Mouse (Mus musculus): ENCODE data around the gene Ebp.

Ebp gene

DNA sequence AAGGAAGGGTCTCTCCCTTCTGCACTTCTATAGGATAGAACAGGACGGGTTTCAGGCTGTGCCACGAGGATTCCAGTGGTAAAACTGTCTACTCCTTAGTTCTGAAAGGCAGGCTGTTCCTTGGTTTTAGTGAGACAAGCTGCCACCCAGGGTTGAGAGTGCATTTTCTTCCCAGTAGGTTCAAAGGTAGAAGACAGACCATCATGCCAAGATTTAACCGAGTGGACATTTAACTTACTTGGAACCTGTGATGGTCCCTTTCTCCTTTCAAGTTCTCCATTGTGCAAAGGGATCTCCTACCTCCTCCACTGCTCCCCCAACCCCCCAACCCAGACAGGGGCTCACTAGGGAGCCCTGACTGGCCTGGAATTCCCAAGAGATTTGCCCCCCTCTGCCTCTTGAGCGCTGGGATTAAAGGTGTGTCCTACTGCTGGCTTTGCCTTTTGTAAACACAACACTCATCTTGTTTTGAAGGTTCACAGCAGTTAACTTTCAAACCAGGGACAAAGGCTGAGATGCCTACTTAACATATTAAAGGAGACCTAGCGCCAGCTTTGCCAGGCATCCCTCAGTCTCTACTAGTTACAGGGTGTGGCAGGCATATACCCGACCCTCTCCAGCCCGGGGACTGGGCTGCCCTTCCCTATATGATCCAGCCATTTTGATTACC is 10.3 kb downstream of the Ebp start:
- no peak for DNase-seq

DNA sequence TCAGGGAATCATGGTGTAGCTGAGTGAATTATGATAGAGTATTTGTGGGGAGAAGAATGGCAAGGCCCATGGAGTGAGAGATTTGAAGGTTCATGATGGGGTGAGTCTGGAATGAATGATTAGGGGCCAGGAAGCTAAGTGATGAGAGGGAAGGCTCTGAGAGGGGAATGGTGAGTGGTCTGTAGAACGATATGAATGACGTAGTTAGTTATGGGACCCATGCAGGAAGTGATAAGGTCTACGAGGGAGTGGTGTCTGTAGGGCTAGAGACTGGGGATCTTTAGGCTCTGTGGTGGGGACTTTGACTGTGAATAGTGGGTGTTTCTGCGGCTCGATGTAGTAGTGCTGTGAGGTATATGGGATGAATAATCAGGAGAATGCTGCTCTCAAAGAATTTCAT is 13.7 kb downstream of the Ebp start:
- DNase-seq = no peak

DNA sequence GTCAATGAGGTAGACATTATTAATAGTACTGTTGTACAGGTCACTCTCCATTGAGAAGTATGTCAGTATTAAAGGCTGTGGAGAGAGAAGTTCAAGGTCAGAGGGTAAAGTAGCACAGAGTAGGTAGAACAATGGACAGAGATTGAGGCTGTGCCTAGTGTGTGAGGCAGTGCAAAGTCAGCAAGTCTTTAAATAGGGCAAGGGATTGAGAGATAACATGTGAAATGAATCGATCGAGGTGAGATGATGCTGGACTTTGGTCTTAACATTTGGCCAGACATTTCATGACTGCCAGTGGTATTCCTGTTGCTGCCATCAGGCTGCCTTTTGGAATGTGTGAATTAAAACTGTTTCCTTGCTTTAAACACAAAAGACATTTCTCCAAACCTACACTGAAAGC is 14.4 kb downstream of the Ebp start:
- no peak for DNase-seq

DNA sequence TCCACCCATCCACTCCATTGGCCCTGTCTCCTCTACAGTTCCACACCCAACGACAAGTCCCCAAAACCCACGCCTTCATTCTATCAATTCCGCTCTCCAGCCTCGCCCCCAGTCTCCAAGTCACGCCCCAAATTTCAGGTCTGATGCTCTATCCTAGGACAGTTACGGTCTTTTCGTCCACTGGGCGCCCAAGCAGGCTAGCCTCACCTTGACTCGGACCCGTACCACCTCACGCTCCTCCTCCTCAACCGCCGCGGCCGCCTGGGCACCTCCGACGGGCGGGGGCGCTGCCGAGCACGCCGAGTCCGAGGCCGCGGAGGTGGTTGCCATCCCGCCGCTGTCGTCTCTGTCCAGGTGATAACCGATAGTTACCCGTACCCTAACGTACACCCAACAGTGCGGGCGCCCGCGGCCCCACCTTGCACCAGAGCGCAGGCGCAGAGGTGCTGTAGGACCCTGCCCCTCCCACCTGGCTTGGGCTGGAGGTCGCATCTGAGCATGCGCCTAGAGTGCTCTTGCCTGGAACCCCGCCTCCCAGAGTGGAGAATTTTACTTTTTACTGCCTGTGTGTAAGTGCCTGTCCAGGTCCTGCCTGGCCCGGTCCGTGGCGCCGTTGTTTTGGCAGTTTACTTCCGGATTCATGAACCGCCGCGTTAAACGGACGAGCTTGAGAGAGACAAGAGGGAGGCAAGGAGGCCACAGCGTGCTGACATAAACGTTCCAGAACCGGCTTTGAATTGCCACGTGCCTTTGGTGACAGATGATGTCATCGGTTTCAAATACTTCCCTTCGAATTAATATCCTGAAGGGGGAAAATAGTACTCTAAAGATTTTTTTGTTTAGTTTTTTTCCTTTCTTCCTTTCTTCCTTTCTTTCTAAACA is 17.6 kb downstream of the Ebp start, which contains the start of gene Tbc1d25:
Gene Tbc1d25, minus strand, starts transcription at position 678 of the 882 bp plus-strand sequence.
- peak; percentile 88 for DNase-seq

DNA sequence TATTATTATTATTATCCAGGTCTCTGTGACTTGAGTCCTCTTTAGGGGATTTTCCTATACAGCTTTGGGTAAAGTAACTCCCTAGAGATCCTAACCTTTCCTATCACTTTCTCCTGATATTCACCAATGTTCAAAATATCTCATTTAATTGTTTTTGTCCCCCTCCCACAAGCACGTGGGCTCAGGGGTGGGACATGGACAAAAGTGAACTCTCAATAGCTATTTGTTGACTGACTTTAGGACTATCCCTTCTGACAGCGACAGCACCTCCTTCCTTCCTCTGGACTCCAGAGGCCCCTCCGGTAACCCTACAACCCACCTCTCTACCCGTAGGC is 18.2 kb downstream of the Ebp start:
- DNase-seq = no peak

DNA sequence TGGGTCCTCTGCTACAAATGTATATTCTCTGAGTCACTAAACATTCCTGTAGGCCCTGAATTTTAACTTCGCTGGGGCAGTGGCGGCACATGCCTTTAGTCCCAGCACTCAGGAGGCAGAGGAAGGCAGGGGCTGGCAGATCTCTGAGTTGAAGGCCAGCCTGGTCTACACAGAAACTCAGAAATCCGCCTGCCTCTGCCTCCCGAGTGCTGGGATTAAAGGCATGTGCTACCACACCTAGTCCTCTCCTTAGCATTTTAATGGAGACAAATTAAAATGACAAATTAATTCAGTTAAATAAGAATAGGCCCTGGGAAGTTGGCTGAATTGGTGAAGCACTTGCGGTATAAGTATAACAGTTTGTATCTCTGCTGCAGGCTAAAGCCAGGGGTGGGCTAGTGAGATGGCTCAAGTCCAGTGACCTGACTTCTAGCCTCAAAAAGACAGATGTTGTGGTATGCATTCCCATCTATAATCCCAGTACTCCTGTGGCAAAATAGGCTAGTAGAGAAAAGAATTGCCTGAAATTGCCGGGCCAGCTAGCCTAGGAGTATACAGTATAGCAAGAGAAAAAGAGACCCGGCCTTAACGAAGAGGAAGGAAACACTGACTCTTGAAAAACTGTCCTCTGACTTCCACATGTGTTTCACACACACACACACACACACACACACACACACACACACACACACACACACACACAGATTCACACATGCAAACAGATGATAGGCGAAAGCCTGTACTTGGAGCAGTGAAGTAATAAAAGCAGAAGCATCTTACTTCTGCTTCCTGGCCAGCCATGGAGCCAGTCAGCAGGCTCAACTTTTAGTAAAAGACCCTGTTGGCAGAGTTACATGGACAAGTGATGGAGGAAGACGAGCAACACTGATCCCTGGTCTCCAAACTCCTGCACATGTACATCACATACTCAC is 25.3 kb downstream of the Ebp start:
- DNase-seq = no peak

DNA sequence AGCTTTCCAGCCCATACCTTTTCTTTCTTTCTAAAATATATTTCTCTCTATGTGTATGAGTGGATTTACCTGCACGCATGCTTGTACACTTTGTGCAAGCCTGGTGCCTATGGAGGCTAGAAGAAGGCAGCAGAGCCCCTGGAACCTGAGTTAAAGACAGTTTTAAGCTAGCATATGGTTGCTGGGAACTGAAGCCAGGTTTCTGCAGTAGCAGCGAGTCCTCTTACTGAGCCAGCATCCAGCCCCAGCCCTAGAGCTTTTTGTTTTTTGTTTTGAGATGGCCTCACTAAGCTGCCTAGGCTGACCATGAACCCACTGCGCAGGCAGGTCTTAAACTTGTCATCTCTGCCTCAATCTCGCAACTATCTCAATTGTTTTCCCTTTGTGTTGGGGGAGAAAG is 28.8 kb downstream of the Ebp start:
- DNase-seq = peak; percentile 47

DNA sequence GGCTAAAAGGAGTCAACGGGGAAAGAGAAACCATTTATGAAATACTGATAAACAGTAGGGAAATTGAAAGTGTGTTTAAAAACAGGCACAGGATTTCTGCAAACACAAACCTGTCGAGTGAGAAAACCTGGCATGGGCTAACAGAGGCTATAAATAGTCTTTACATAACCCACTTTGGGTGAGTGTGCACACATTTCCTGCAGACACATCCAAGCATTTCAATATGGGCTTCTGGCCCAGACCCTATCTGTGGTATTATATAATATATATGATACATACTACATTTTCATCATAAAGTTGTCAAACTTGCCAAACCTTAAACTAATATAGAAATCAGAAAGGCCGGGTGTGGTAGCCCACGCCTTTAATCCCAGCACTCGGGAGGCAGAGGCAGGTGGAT is 30.2 kb downstream of the Ebp start:
- peak; percentile 54 for DNase-seq

DNA sequence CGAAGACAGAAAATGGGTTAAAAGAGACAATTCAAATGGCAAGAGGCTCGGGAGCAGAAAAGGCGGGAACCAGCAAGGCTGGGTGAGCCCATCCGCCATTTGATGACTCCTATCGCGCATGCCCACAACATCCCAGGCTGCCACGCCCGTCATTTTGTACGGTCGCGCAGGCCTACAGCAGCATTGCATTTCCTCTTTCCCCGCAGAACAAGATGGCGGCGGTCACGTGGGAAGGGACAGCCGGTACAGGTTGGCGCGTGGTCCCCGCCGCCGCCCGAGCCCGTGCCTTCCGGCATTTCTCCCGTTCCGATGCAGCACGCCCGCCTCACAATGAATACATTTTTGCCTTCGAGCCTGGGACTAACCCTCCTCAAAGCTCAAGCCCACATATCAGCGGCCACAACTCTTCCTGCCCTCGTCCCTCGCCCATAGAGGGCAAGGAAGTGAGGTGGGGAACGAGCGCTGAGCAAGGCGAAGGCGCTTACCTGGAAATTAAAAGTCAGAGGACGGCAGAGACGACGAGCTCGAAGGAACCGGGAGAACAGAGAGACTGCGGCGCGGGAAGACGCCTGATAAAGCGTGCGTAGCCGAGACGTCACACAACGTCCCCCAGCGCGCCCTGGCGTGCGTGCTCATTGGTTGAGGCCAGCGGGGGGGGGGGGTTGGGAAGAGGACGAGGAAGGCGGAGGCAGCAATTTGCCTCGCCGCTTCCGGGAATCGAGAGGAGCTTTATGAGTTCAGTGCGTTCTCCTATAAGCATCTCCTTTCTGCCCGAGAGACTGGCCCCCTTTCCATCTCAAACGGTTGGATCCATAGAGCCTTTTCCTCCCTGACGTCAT is 47.9 kb downstream of the Ebp start, which contains the start of gene Rbm3:
Gene Rbm3, minus strand, starts transcription at position 728 of the 839 bp plus-strand sequence.
- peak; percentile 88 for DNase-seq

DNA sequence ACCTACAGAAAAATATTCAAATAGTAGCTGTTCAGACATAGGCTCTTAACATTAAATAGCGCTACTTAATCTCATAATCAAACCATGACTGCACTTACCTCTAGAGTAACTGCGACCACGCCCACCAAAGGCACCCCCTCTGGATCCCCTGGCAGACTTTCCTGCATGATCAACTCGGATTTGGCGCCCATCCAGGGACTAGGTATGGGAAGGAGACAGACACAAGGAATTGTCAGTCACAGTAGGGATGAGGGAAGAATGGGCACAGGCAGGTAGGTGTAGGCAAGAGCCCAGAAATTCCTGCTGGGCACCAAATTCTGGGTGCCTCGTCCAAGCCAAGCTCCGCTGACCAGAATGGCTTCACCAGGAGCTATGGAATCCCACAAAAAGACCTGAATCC is 49.6 kb downstream of the Ebp start:
- peak; percentile 47 for DNase-seq

DNA sequence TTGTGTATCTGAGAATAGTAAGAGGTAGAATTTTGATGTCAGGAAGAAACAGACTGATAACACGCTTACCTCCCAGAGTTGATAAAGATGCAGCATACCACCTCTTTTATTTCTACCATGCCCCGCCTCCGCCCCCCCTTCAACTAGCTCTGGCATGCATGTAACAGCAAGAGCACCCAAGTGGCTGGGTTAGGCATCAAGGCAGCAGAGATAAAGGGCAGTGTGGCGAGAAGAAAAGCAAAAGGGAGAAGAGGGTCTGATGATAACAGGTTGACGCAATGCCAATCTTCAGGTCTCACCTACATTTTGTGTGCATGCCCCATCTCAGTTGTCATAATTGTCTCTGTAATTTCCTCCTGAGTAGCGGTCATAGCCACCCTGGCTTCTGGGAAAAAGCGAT is 50.4 kb downstream of the Ebp start:
- DNase-seq = no peak

DNA sequence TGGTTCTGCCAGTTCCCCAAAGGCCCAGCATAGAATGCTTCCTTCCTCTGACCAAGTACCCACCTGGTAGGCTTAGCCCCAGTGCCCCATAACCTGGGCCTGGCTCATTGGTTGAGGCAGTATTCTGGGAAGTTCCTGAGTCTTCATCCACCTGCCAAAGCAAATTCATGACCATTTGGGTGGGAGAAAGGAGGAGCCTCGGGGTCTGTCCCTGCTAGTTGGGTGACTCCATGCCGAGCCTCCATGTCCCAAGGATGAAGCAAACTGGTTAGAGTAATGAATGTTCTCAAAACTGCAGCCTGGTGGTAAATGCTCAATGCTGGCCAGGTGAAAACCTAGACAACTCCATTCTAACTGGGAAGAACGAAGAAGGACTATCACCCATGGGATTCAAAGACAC is 52.3 kb downstream of the Ebp start:
- DNase-seq = no peak

DNA sequence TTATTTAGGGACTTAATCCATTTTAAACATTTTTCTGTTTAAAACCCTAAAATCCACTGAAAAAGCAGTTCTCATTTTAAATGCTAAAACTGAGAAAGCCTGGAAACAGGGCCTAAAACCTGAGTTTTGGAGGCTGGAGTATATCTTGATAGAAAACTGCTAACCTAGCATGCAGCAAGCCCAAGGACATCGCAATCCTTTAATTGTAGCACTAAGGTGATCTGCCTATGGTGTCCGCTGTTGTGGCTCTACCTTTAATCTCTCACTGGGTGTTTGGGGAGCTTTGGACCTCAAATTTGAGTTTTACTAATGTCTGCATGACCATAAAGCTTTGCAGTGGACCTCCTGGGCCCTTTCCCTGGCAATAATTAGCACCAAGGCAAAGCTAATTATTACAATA is 52.9 kb downstream of the Ebp start:
- DNase-seq = no peak

DNA sequence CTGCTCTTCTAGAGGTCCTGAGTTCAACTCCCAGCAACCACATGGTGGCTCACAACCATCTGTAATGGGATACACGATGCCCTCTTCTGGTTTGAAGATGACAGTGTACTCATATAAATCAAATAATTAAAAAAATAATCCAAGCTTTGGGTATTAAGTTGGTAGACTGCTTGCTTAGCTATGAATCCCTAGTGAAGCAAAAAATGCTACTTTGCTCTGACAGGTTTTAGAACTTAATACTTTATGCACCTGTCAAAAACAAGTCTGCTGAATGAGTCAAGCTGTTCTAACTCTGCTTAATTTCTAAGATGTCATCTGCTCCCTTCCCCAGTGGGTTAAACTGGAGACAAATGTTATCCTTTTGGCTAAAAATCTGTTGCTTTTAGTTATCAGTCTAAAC is 53.8 kb downstream of the Ebp start:
- DNase-seq = no peak

DNA sequence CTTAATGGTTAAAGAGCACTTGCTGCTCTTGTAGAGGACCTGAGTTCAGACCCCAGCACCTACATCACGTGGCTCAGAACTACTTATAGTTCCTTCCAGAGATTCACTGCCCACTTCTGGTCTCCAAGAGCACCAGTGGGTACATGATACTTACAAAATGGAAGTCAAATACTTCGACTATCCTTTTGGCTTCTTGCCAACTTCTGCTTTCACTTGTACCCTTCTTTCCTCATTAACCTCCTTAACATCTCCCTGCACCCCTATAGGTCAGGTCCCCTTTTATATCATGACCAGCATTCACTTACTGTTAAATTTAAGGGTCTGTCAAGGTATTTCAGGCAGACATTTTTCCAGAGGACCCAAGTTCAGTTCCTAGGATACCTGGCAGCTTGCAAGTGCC is 57.4 kb downstream of the Ebp start:
- DNase-seq = no peak
